Mouse (Mus musculus) ES-Bruce4 (cell line): ENCODE results near the gene Znhit1.

Source experiments
- EP300 ChIP-seq: IDR thresholded peaks from 2 replicates; pipeline ENCODE4 v1.6.1; 2011; ENCODE audit warnings: low read depth, low read length; ENCODE audit not compliant: insufficient read depth
- POLR2A ChIP-seq: IDR thresholded peaks from one replicate; pipeline ENCODE4 v1.8.1; 2011; ENCODE audit warnings: low read length; ENCODE audit not compliant: insufficient read depth

GRCm38 (mm10) chr5:136979762-136980161 lies 8.1 kb downstream of the Znhit1 start:
- TF ChIP-seq EP300, result no peak
- no peak for TF ChIP-seq POLR2A
